Mouse (Mus musculus) MEL (cell line): ENCODE measurements at regions not wholly inside any gene's neighbourhood (a gene's known extent, or its start where the extent isn't known, plus 50 kb on each side); places are given as distances from the start of the nearest gene placed in this dataset.

Experiments
- MYB ChIP-seq: IDR thresholded peaks from 2 replicates; pipeline ENCODE4 v1.6.1; 2011; ENCODE audit warnings: mild to moderate bottlenecking, low read depth, low read length, improper control_type of control experiment

- TF ChIP-seq MYB: no peak
Measured at GRCm38 (mm10) chrX:131663622-131664021, 1914.1 kb downstream of the Diaph2 start (continued).
